Mouse (Mus musculus): ENCODE results near the gene Ibsp. TPM values are rescaled to one million over a fixed set of nuclear protein-coding genes. Genes with fewer than 3 reads are reported as not detected.

The Ibsp gene
- polyA plus RNA-seq, 1 experiment from 2014 or later, result 0.22 TPM

- Histone ChIP-seq H3K27me3 (replicated peaks) (no peaks in the 10 kb centered on the region), H3K4me3 (replicated peaks) (no peak overlapping the region), H3K4me2 (no peak overlapping the region), H3K9ac (no peak overlapping the region), H3K9me3 (no peaks in the 10 kb centered on the region), H3K36me3 (no peaks in the 10 kb centered on the region), H3K4me1 (no peaks in the 10 kb centered on the region), H3K27ac (no peak overlapping the region)
- no peak for ATAC-seq (ENCODE audit: insufficient read depth, low FRiP score, low read depth)
- WGBS, result 66% methylated on average over 9 of the region's 9 CpGs
Measured at GRCm38 (mm10) chr5:104344526-104345240, 45.7 kb downstream of the Ibsp start.

GRCm38 (mm10) chr5:104345241-104345630 is 46.3 kb downstream of the Ibsp start:
- 71% methylated on average over 6 of the region's 6 CpGs for WGBS
- H3K4me2 ChIP-seq, result no peak overlapping the region
- H3K9ac ChIP-seq, result no peak overlapping the region
- no peaks in the 10 kb centered on the region for H3K4me1 ChIP-seq
- no peaks in the 10 kb centered on the region for H3K9me3 ChIP-seq
- ATAC-seq (ENCODE audit: insufficient read depth, low FRiP score, low read depth), result no peak
- no peak overlapping the region for H3K27ac ChIP-seq
- no peaks in the 10 kb centered on the region for H3K36me3 ChIP-seq
- no peaks in the 10 kb centered on the region for H3K27me3 ChIP-seq (replicated peaks)
- H3K4me3 ChIP-seq (replicated peaks), result no peak overlapping the region

GRCm38 (mm10) chr5:104351041-104351440 is 52.1 kb downstream of the Ibsp start:
- Histone ChIP-seq H3K9ac (no peak overlapping the region), H3K4me3 (replicated peaks) (no peak overlapping the region), H3K36me3 (no peaks in the 10 kb centered on the region), H3K27ac (no peak overlapping the region), H3K4me2 (no peak overlapping the region), H3K27me3 (replicated peaks) (no peaks in the 10 kb centered on the region), H3K4me1 (no peaks in the 10 kb centered on the region), H3K9me3 (no peaks in the 10 kb centered on the region)
- no peak for ATAC-seq (ENCODE audit: insufficient read depth, low FRiP score, low read depth)
- 68% methylated on average over 1 of the region's 1 CpGs for WGBS

GRCm38 (mm10) chr5:104351874-104352273 is 52.9 kb downstream of the Ibsp start:
- Histone ChIP-seq H3K4me1 (no peaks in the 10 kb centered on the region), H3K27ac (no peak overlapping the region)
- 40% methylated on average over 5 of the region's 5 CpGs for WGBS

GRCm38 (mm10) chr5:104357575-104357974 is 58.6 kb downstream of the Ibsp start:
- no peaks in the 10 kb centered on the region for H3K27me3 ChIP-seq (replicated peaks)
- ATAC-seq (ENCODE audit: insufficient read depth, low FRiP score, low read depth), result no peak
- no peak overlapping the region for H3K9ac ChIP-seq
- H3K27ac ChIP-seq, result no peak overlapping the region
- 74% methylated on average over 5 of the region's 5 CpGs for whole genome bisulfite sequencing
- H3K4me1 ChIP-seq, result no peaks in the 10 kb centered on the region
- H3K4me3 ChIP-seq (replicated peaks), result no peak overlapping the region
- H3K36me3 ChIP-seq, result no peaks in the 10 kb centered on the region
- H3K4me2 ChIP-seq, result no peak overlapping the region
- no peaks in the 10 kb centered on the region for H3K9me3 ChIP-seq

More at GRCm38 (mm10) chr5:104351874-104352273, 52.9 kb downstream of the Ibsp start:
- H3K27me3 ChIP-seq (replicated peaks), result no peaks in the 10 kb centered on the region
- no peaks in the 10 kb centered on the region for H3K36me3 ChIP-seq
- no peak overlapping the region for H3K4me3 ChIP-seq (replicated peaks)
- H3K4me2 ChIP-seq, result no peak overlapping the region
- ATAC-seq (ENCODE audit: insufficient read depth, low FRiP score, low read depth), result no peak
- H3K9ac ChIP-seq, result no peak overlapping the region
- no peaks in the 10 kb centered on the region for H3K9me3 ChIP-seq

GRCm38 (mm10) chr5:104358592-104358991 is 59.6 kb downstream of the Ibsp start:
- H3K4me1 ChIP-seq, result no peaks in the 10 kb centered on the region
- WGBS, result 54% methylated on average over 7 of the region's 7 CpGs
- no peak overlapping the region for H3K4me3 ChIP-seq (replicated peaks)
- H3K4me2 ChIP-seq, result no peak overlapping the region
- H3K27ac ChIP-seq, result no peak overlapping the region
- H3K27me3 ChIP-seq (replicated peaks), result no peaks in the 10 kb centered on the region
- no peaks in the 10 kb centered on the region for H3K36me3 ChIP-seq
- no peak overlapping the region for H3K9ac ChIP-seq
- no peak for ATAC-seq (ENCODE audit: insufficient read depth, low FRiP score, low read depth)
- H3K9me3 ChIP-seq, result no peaks in the 10 kb centered on the region

DNA sequence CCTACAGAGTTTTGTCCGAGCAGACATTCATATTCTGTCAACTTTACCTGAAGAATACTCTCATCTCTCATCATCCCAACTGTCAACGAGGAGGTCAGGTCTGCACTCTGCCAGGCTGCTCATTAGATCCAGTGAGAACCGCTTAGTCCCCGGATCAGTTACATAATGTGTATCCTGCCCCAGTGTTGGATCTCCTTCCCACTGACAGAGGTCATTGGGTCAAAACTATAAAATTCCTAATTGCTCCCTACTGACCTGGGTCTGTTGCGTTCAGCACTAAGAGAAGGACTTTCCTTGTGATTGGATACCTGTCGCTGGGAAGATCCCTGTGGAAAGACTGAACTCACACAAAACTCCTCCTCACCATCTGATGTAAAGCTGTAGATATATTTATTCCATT is 60.3 kb downstream of the Ibsp start:
- Histone ChIP-seq H3K27me3 (replicated peaks) (no peaks in the 10 kb centered on the region), H3K9ac (no peak overlapping the region), H3K9me3 (no peaks in the 10 kb centered on the region), H3K27ac (no peak overlapping the region), H3K36me3 (no peaks in the 10 kb centered on the region), H3K4me2 (no peak overlapping the region), H3K4me3 (replicated peaks) (no peak overlapping the region), H3K4me1 (no peaks in the 10 kb centered on the region)
- 44% methylated on average over 6 of the region's 6 CpGs for WGBS
- ATAC-seq (ENCODE audit: insufficient read depth, low FRiP score, low read depth), result no peak

Small RNA genes lying within 50 kb of the gene (microRNA-seq; reads per million reads assigned to microRNA genes)
- gene Gm23616, result not detected

Other genes with a start within 250 kb of the Ibsp start
- gene Gm17660, start 221.6 kb upstream of the Ibsp start, polyA plus RNA-seq (2015; fragmentation: Nextera tagmentation; extraction: Ambion mirVana), result not detected in 2 replicates
- gene Sparcl1, start 185.4 kb upstream of the Ibsp start, polyA plus RNA-seq (2015; fragmentation: Nextera tagmentation; extraction: Ambion mirVana), result 274 and 291 TPM in 2 replicates
- gene Dspp, start 128.5 kb upstream of the Ibsp start, polyA plus RNA-seq (2015; fragmentation: Nextera tagmentation; extraction: Ambion mirVana), result not detected in 2 replicates
- gene Dmp1, start 96.6 kb upstream of the Ibsp start, polyA plus RNA-seq (2015; fragmentation: Nextera tagmentation; extraction: Ambion mirVana), result 0.80 and 0.86 TPM in 2 replicates
- gene Mepe, start 26.2 kb downstream of the Ibsp start, polyA plus RNA-seq (2015; fragmentation: Nextera tagmentation; extraction: Ambion mirVana), result not detected in 2 replicates
- 179 and 274 TPM in 2 replicates for gene Spp1, start 135.9 kb downstream of the Ibsp start, polyA plus RNA-seq (2015; fragmentation: Nextera tagmentation; extraction: Ambion mirVana)
- 14.9 and 16.2 TPM in 2 replicates for gene Pkd2, start 160.3 kb downstream of the Ibsp start, polyA plus RNA-seq (2015; fragmentation: Nextera tagmentation; extraction: Ambion mirVana)
- 12.0 and 12.2 TPM in 2 replicates for gene BC005561, start 209.2 kb downstream of the Ibsp start, polyA plus RNA-seq (2015; fragmentation: Nextera tagmentation; extraction: Ambion mirVana)

All from stomach, embryonic 15.5 days (tissue).